Mouse (Mus musculus) ZHBTc4 (cell line): ENCODE measurements around the gene Racgap1.
A peak's percentile ranks its signal among the peaks of the same experiment; 100 is the strongest.

Experiments used
- DNase-seq: peaks from one replicate; pipeline ENCODE4 v3.0.0-alpha.2; 2011; ENCODE audit warnings: low read depth, low spot score

Racgap1 gene

DNA sequence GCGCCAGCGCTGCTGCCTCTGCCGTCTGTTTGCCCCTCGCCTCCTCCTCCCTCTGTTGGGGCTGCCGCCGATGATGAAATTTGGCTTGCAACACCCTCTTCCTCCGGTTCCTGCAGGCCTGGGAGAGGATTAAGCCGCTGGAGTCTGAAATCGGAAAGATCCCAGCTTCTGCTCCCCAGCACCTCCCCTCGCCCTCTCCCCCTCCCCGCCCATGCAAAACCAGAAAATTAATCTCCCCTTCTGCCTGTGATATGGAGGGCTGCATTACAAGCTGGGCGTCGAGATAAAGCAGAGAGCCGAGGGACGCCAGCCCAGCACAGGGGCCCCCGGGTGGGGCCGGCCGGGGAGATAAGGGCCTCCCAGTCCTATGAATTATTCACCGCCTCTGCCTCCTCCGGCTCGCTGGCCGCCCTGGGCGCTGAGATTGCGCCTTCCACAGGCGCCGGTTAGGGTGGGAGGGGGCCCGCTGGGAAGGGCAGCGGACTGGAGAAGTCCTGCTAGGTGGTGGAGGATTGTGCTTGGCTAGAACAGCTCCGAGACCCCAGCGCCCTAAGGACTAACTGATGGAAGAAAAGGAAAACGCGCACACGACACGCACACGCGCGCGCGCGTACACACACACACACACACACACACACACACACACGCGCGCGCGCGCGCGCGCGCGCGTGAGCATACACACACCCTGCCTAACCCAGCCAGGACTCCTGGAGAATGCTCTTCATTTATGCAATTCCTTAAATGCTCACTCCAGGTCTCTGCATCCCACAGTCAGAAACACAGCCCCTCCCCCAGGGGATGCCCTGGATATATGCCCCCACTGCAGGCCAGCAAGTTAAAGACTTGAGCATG is 13.4 kb upstream of the Racgap1 start:
- DNase-seq: peak; percentile 57

DNA sequence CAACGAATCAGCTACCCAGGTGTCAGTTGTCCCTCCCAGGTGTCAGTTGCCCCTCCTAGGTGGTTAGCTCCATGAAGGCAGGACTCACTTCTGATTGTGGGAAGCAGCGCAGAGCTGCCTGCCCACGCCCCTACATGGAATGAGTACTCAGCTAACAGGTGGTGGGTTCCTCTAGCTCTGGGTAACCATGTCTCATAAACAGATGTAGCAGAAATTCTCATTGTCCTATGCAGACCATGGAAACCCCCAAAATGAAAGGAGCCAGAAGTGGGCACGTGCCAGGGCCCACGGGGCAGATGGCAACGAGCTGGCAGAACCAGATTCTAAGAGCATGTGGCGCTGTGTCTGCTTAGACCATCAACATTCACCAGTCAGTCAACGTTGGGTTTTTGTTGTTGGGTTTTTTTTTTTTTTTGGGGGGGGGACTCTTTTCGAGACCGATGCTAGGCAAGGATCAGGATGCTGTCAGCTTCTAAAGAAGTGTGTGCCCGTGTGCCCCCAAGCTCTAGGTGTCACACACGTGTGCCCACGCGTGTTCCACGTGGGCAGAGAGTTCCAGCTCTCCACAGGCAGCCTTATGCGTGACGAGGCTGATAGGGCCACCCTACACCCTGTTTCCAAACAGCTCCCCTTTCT is 12.6 kb upstream of the Racgap1 start:
- peak; percentile 61 for DNase-seq

DNA sequence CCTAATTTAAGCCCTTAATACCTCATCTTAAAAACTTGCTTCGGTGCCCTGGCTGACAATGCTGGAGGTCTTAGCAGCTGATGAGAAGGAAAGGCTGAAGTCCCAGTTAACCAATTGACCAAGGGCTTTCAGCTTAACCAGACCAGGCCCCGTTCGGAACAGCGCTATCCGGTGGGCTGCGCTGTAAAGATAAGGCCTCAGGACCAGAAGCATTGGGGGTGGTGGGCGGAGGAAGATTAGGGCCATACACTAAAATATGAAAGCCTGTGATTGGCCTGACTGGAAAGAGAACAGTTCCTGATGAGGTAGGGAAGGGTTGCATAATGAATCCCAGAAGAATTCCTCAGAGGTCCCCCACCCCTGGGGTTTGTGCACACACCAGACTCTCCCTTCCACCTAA is 10.9 kb upstream of the Racgap1 start:
- no peak for DNase-seq

DNA sequence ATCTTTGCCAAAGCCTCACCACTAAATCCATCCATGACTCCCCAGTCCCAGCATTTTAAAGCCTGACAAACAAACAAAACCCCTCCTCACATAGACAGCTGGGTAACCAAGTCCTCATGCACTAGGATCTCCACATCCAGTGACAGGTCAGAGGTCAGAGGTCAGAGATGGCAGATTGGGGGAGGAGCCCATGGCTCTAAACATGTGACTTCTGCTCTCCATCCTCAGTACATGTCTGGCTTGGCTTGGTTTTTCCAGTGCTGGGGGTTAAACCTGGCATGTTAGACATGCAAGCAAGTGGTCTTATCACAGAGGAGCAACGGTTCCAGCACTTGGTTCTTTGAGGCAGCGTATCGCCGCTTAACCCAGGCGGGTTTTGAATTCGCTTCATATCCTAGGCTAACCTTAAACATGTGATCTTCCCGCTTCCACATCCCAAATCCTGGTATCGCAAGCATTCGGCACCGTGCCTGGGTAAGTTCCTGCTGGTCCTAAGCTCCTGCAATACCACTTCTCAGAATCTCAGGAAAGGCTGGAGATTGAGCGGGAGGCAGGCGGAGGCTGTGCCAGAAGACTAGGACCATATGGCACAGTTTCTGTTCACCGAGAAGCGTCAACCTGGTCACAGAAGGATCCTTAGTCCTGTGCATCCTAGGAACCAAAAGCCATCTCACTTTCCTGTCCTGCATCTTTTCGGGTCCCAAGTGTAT is 9.8 kb upstream of the Racgap1 start:
- DNase-seq: peak; percentile 71

- peak; percentile 72 for DNase-seq
These were observed 7.0 kb upstream of the Racgap1 start for GRCm38 (mm10) chr15:99658437-99658836.

DNA sequence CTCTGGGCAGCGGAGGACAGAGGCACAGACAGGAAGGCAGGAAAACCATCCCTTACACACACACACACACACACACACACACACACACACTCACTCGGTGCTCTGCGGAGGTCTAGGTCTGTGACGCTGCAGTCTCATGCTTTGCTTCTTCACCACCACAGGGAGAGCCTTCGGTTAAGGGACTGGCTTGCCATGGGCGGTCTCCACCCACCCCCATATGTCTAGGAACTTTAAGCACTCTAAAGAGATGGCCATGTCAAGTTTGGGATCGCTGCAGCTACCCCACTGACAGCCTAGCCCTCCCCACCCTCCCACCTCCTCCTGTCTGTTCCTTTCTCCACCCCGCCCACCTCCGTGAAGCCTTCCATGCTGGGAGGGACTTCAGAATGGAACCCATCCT is 4.5 kb upstream of the Racgap1 start:
- DNase-seq: no peak

DNA sequence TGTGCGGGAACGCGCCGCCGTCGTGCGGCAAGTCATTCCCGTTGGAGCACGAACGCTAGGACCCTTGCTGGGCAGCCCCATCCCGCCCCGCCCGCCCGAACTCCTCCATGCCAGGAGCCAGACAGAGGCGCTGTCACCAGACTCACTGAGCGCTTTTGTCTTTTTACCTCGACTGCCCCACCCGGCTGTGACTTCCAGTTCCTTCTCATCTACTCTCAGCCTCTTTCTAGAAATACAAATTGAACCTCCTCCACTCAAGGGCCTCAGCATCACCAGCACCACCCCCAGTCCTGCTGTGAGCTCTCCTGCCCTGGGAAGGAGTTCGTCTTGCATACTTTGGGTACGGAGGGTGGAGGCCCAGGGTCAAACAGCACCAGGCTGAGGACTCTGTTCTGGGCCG is 2.4 kb upstream of the Racgap1 start:
- DNase-seq: peak; percentile 76

- peak; percentile 87 for DNase-seq
These were observed 1.8 kb upstream of the Racgap1 start for GRCm38 (mm10) chr15:99653291-99653690.

DNA sequence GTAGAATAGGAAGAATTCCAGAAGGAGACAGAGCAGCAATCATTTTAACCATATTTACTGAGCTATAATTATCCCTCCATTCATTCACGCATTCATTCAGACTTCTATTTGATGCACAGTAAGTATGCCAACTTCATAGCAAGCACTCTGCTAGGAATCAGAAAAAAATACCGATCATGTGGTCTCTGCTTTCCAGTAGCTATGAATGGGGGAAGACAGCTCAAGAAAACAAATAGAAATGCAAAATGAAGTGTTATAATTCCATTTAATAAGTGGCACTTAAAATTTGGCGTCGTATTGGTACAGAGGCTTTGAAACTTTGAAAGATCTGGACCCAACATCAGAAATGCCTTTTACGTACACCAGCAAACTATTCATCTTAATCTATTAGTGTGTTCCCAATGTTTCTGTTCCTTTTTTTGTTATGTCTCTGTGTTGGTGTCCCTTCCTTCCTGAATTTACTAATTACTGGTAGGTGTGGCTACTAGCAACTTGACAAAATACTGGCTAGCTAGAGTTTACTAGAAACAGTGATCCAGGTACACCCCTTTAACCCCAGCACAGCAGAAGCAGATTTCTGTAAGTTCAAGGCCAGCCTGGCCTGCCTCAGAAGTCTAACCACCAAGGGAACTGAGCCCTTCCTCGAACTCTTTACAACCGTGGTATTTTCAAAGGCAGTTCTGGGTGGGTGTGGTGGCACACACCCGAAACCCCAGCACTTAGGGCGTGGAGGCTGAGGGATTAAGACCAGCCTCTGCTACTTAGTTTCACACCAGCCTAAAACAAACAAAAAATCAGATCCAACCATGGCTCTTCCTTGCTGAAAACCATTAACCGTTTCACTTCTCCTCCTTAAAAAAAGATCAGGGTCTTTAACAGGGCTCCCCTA is 772 bp upstream of the Racgap1 start:
- DNase-seq: peak; percentile 60

DNA sequence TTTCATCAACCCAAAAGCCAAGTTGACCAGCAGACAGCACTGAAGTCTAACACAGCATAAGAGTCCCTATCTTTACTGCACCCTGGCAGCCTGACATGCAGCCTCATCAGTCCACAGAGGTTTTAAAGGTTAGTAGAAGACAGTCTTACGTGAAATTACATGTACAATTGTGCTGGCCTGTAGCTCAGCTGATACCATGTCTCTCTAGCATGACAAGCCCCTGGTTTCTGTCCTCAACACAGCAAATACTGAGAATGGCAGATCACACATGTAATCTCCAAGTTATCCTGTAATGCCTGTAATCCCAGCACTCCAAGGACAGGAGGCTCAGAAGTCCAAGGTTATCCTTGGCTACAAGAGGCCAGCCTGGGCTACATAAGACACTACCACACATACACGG is 1.2 kb downstream of the Racgap1 start:
- no peak for DNase-seq

GRCm38 (mm10) chr15:99649067-99649761 is 2.2 kb downstream of the Racgap1 start:
- no peak for DNase-seq

GRCm38 (mm10) chr15:99648326-99648725 is 3.1 kb downstream of the Racgap1 start:
- DNase-seq: no peak

- no peak for DNase-seq
These were observed 6.7 kb downstream of the Racgap1 start for GRCm38 (mm10) chr15:99644776-99645175.

DNA sequence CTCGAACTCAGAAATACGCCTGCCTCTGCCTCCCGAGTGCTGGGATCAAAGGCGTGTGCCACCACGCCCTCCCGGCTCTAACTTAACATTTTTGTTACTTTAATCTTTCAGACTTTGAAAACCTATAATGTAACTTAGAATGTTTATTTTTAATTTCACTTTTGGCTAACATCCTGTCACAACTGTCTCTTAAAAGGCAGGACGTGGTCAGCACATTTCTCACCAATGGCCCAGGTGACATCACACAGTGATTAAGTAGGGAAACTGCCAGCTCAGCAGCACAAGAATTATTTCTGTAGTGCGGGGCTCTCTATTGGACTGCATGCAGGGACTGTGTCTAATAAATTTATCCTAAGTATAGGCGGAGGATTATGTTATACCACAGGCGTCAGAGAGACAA is 7.6 kb downstream of the Racgap1 start:
- DNase-seq: no peak

DNA sequence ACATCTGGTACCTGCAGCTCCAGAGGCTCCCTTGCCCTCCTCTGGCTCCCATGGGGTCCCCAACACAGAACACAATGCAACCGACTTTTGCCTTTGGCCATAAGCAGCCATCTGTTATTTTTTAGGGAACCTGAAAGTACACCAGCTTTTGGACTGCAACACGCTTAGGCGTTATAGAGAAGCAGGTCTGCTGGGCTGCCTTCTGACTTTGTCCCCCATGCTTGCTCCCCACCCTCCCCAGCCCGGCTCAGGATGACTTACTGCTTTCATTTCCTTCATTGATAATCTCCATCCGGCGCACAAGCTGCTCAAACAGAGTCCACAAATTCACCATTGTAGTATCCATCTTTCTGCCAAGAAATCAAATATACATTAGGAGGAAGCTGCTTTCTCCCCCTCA is 8.8 kb downstream of the Racgap1 start:
- no peak for DNase-seq

GRCm38 (mm10) chr15:99638124-99638485 is 13.4 kb downstream of the Racgap1 start:
- DNase-seq: no peak

GRCm38 (mm10) chr15:99637405-99638123 is 13.9 kb downstream of the Racgap1 start:
- DNase-seq: no peak

- DNase-seq: no peak
These were observed 16.8 kb downstream of the Racgap1 start for GRCm38 (mm10) chr15:99634702-99635101.

GRCm38 (mm10) chr15:99631618-99632017 is 19.8 kb downstream of the Racgap1 start:
- DNase-seq: peak; percentile 76

DNA sequence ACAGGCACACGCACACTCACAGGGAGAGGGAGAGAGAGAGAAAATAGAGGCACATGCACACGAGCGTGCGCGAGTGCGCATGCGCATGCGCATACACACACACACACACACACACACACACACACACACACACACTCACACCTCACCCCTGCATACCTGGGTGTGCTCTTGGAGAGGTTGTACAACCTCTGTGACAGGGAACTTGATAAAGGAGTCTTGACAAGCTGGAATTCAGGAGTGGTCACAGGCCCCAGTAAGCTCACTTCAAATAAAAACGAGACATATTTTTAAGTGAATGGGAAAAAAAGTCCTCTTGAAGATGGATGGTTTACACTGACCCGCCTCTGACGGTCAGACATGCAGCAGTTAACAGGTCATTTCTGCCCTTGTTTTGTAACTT is 29.4 kb downstream of the Racgap1 start:
- DNase-seq: no peak
